Mouse (Mus musculus): ENCODE data around the gene Dnase1l3.

DNA sequence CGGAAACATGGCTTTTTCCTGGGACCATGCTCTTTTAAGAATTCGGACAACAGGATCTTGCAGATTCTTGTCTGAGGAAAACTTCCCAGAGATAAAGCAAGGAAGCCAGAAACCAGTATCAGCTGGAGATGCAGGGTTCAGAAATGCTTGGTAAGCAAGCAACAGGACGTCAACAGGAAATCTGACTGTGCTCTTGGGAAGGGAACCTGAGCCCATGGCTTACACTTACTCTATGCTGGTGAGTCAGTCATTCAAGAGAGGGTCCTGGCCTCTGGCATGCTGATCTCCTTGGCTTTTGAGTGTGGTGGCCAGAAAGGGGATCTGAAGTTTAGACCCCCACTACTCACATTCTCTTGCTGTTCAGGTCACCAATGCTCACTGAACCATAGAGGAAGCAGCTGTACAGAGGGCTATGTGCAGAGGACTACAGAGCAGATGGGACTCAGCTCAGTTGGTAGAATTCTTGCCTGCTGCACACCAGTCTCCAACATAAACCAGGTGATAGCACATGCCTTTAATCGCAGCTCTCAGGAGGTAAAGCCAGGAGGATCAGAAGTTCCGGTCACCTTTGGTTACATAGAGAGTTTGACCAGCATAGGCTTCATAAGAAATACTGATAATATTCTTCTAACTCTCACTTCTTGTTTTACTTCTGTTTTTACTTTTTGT, 3.1 kb downstream of the Dnase1l3 start:
- TF ChIP-seq CTCF (IDR thresholded peaks at IDR 0.05; ENCODE audit: low read depth) = no peak
- TF ChIP-seq EP300 (IDR thresholded peaks at IDR 0.05; ENCODE audit: low read depth) = no peak
